Mouse (Mus musculus) embryo, embryonic 11.5 days (tissue): ENCODE measurements around the gene Mtln.

Experiments used
- DNase-seq: peaks from one replicate; pipeline ENCODE4 v3.0.0-alpha.2; 2012; ENCODE audit warnings: low read depth, low spot score

The Mtln gene

GRCm38 (mm10) chr2:127791919-127792603 lies at the start of gene Mtln:
Mtln (minus strand) TSS chr2:127792488.
- DNase-seq: peak; percentile 79

DNA sequence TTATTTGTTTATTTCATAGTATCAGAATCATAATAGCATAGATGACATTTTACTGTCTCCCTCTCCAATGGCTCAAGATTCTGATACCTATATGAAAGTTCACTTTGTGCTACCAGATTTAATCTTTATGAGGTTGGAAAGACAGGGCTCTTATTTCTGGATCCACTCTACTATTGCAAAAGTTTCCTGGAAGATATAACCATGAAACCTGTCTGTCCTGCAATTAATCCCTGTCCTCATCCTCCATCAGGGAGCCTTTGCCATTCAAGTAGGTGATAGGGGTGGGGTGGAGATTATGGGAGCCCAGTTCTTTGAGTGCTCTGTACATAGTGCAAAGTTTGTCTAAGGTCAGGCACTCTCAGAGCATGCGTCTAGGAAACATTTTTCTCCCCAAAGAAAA lies 49.1 kb upstream of the Mtln start:
- DNase-seq: no peak

GRCm38 (mm10) chr2:127839425-127839824 lies 47.1 kb upstream of the Mtln start:
- DNase-seq: no peak

GRCm38 (mm10) chr2:127838576-127838975 lies 46.3 kb upstream of the Mtln start, which contains the start of gene Acoxl:
Acoxl (plus strand) TSS chr2:127838876.
- DNase-seq: no peak

DNA sequence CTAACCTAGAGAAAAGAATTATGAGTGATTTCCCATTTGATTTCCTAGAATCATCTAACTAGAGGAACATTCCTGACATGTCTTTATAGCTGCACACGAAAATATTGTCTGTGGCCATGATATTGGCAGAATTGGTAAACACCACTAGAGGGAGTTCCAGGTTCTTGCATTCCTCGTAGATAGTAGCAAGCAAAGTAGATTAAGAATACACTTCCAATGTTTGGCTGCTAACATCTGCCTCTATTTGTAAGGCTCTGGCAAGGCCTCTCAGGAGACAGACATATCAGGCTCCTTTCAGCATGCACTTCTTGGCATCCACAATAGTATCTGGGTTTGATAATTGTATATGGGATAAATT lies 40.5 kb upstream of the Mtln start:
- DNase-seq: peak; percentile 31

- no peak for DNase-seq
These were observed 40.0 kb upstream of the Mtln start for GRCm38 (mm10) chr2:127832103-127832832.

DNA sequence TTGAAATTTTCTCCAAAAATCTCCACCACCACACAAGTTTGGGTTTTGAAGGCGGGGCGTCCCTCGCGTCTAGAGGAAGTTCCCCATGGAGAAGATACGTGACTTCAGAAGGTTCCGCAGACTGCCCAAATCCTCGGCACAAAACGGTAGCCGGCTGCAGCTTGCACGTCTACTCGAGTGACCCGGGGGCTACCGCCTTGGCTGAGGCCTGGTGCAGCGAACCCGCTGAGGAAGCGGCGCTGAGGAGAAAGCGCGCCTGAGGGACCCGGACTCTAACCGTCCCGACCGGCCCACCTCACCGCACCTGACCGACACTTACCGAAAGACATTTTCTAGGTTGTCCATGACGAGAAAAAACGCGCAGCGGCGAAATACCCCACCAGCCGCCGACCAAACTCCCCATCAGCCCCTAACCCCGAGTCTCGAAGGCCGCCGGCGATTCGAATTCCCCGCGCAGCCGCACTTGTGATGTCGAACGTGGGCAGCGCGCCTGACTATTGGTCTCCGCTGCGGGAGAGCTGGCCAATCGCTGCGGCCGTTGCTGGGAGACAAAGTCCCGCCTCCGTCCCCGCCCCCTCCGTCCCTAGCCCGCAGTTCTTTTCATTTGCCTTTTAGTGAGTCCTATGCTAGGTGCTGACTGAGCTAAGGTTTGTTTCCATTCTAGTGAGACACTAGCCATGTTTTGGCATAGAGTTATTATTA lies 39.3 kb upstream of the Mtln start, which contains the start of gene Bub1:
Gene Bub1 (minus strand): TSS at position 465 of the 702 bp plus-strand sequence.
- DNase-seq: peak; percentile 85

- no peak for DNase-seq
These were observed 2.5 kb downstream of the Mtln start for GRCm38 (mm10) chr2:127789651-127790270.

DNA sequence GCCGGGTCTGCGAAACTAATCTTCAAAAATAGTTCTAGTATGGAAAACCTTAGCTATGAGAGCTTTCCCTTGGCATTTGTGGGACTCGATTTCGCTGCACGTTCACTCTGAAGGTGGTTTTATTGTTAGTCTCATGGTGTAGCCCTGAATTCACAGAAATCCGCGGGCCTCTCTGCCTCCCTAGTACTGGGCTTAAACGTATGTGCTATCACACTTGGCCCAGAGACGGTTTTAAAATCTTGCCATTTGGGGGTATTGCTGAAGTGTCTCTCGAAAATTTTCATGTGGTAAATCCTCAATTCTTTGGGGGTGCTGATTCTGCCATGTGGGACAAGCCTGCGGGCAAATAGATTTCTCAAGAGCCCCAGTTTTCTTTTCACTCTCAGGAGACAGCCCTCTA lies 3.1 kb downstream of the Mtln start:
- DNase-seq: peak; percentile 13

GRCm38 (mm10) chr2:127788440-127789116 lies 3.7 kb downstream of the Mtln start, which contains the start of gene Nphp1:
Nphp1 (minus strand) TSS chr2:127788897.
- DNase-seq: peak; percentile 78

DNA sequence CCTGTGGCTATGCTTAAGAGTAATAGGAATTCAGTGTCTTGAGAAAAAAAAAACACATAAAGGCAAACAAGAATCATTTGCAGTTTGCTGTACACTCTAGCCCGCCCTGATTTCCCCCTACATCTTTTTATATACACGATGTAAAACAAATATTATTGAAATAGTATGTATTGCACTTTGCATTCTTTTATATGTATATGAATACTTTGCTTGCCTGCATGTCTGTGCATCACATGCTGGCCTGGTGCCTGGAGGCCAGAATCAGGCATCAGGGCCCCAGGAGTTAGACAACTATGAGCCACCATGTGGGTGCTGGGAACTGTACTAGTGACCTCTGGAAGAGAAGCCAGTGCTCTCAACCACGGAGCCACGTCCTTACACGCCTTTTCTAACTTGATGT lies 5.1 kb downstream of the Mtln start:
- no peak for DNase-seq

DNA sequence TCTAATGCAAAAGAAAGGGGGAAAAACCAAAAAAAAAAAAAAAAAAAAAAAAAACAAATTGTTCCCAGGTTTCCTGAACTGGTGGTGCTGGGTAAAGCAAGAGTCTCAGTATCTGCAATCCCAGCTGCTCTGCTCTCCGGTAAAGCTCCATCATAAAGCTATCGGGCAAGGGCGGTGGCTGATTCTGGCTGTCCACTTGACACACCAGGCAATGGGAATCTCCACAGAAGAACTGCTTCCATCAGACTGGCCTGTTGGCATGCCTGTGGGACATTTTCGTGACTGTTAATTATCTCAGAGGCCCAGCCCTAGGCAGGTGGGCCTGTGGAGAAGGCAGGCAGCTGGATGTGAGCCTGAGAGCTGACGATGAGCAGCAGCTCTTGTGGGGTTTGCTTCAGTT lies 13.8 kb downstream of the Mtln start:
- no peak for DNase-seq

- no peak for DNase-seq
These were observed 17.3 kb downstream of the Mtln start for GRCm38 (mm10) chr2:127775013-127775412.

DNA sequence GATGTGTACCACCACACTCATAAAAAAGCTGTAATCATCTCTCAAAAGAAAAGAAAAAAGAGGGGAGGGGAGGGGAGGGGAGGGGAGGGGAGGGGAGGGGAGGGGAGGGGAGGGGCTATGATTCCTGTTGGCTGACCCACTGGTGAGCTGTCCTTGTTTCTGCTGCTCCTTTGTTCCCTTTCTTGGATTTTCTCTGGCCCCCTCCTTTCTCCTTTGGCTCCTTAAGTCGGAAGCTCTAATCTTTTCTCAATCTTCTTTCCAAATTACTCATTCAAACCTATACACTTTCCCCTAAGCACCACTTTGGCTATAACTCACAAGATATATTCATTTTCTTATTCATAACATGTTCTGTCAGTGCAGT lies 17.7 kb downstream of the Mtln start:
- DNase-seq: no peak

DNA sequence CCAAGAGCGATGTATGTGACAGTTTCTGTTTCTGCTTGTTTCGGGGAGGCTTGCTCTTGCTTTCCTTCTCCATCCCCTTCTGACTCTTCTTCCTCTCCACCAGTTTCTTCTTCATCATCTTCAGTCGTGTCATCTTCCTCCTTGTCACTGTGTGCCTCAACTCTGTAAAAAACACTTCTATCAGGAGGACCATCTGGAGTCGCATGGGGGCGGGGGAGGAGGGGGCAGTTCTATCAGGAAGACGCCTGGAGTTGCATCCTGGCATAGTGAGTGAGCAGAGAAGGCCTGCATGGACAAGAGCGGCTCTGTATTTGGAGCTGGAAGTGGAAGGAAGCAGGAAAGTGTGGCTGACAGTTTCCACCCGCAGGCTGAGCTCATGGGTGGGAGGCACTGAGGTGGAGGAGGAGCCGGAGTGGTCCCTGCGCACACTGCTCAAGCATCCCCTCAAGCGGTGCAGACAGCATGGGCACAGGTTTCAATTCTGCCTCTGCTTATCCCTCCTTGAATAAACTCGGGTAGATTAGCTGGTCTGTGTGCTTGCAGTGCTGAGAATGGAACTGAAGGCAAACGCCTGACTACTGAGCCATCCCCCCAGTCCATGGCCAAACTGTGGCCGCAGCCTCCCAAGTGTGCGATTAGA lies 18.2 kb downstream of the Mtln start:
- DNase-seq: no peak

GRCm38 (mm10) chr2:127761587-127761986 lies 30.7 kb downstream of the Mtln start:
- DNase-seq: no peak

- DNase-seq: no peak
These were observed 31.8 kb downstream of the Mtln start for GRCm38 (mm10) chr2:127760429-127761000.

- no peak for DNase-seq
These were observed 32.3 kb downstream of the Mtln start for GRCm38 (mm10) chr2:127760014-127760413.

GRCm38 (mm10) chr2:127759157-127759880 lies 33.0 kb downstream of the Mtln start:
- DNase-seq: no peak

- DNase-seq: no peak
These were observed 35.1 kb downstream of the Mtln start for GRCm38 (mm10) chr2:127757171-127757570.
